8 mouse cellular contexts compared by ENCODE assay signal in the genomic region with DNA sequence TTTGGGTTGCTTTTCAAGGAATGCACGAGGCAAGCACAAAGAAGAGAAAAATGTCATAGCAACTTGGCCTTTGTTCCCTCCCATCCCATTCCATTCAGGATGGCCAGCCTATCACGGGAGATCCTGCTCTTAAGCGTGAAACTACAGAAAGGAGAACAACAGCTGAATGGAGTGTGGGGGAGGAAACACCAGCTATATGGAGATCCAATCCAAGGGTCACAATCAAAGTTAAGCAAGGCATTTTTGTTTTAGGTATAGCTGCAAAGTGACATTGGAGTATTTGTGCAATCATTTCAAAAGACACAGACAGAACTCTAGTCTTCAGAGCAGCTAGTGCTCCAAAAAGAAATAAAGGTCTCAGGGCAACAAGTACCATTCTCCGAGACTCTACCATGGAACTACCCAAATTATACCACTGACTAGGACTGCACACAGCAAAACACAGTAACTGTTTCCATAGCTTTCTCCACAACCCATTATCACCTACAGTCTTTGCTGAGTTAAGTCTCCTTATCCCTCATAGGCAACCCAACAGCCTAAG. TPM values are rescaled to one million over a fixed set of nuclear protein-coding genes. Genes with fewer than 3 reads are reported as not detected.
DNase-seq lines count a peak whose midpoint lies in the region; ATAC-seq and TF ChIP-seq lines count a peak whose summit lies in the region.

No protein-coding gene starts in this region.

- H3K4me1 ChIP-seq in spleen, adult 2 months (ENCODE audit: control insufficient read depth, insufficient read depth, insufficient read length) = peaks cover 34% of the 10 kb centered on the region
- H3K4me1 ChIP-seq in forebrain, embryonic 13.5 days = peaks cover 56% of the 10 kb centered on the region
- peaks cover 13% of the 10 kb centered on the region for H3K4me1 ChIP-seq in limb, embryonic 11.5 days (ENCODE audit: control insufficient read depth, insufficient read depth, low read length)
- H3K4me1 ChIP-seq in stomach, embryonic 14.5 days (ENCODE audit: control insufficient read depth, insufficient read depth, low read length) = peaks cover 31% of the 10 kb centered on the region

- H3K36me3 ChIP-seq in spleen, adult 2 months (ENCODE audit: control insufficient read depth, insufficient read depth, low read length) = no peaks in the 10 kb centered on the region
- H3K36me3 ChIP-seq in forebrain, embryonic 13.5 days (ENCODE audit: poor library complexity, severe bottlenecking) = 0 out of 2 replicates have a peak, but pooled peaks cover 3% of the 10 kb centered on the region
- no peaks in the 10 kb centered on the region for H3K36me3 ChIP-seq in limb, embryonic 11.5 days (ENCODE audit: control insufficient read depth, insufficient read depth, low read length)
- H3K36me3 ChIP-seq in stomach, embryonic 14.5 days (ENCODE audit: control insufficient read depth, insufficient read depth, low read length) = peaks cover 4% of the 10 kb centered on the region; the same call in 1 of the 2 replicates

- peak overlapping the region; percentile 23; the same call in 1 of the 2 replicates for H3K4me3 ChIP-seq in spleen, adult 2 months (ENCODE audit: extremely low read depth, insufficient read depth, insufficient read length)
- H3K4me3 ChIP-seq in forebrain, embryonic 13.5 days = peak overlapping the region; percentile 98
- peak overlapping the region; percentile 88 for H3K4me3 ChIP-seq in limb, embryonic 11.5 days (ENCODE audit: low read depth, low read length)
- H3K4me3 ChIP-seq in stomach, embryonic 14.5 days (ENCODE audit: low read depth, low read length) = peak overlapping the region; percentile 99

- WGBS in spleen, adult 2 months = 19% methylated on average over 4 of the region's 4 CpGs
- 5% methylated on average over 4 of the region's 4 CpGs for WGBS in forebrain, embryonic 13.5 days
- WGBS in limb, embryonic 11.5 days = 33% methylated on average over 4 of the region's 4 CpGs
- WGBS in stomach, embryonic 14.5 days = 16% methylated on average over 4 of the region's 4 CpGs

- H3K9me3 ChIP-seq in forebrain, embryonic 13.5 days (replicated peaks) = no peaks in the 10 kb centered on the region
- H3K9me3 ChIP-seq in limb, embryonic 11.5 days (ENCODE audit: control insufficient read depth, low read length) = no peaks in the 10 kb centered on the region
- no peaks in the 10 kb centered on the region for H3K9me3 ChIP-seq in stomach, embryonic 14.5 days (ENCODE audit: control insufficient read depth, low read depth, low read length)

- peak overlapping the region; percentile 99 for H3K9ac ChIP-seq in forebrain, embryonic 13.5 days
- no peak overlapping the region for H3K9ac ChIP-seq in limb, embryonic 11.5 days (ENCODE audit: low read length)
- H3K9ac ChIP-seq in stomach, embryonic 14.5 days (replicated peaks; ENCODE audit: low read depth, low read length) = peak overlapping the region; percentile 99

- DNase-seq in spleen, adult 2 months (ENCODE audit: low read depth in 1 of 2, low spot score in 2 of 2) = no peak
- DNase-seq in spleen, postnatal 4 days (ENCODE audit: low spot score in 2 of 2) = no peak
- DNase-seq in limb, embryonic 11.5 days (ENCODE audit: low spot score) = no peak
- DNase-seq in urinary bladder, postnatal 10 days (ENCODE audit: low spot score) = no peak
- DNase-seq in cerebellum, postnatal 14 days = no peak
- no peak for DNase-seq in cerebellum, postnatal 10 days

- no peak for ATAC-seq in forebrain, embryonic 13.5 days
- ATAC-seq in limb, embryonic 11.5 days (ENCODE audit: insufficient number of reproducible peaks, low FRiP score, low TSS enrichment, low read depth) = no peak
- ATAC-seq in stomach, embryonic 14.5 days (ENCODE audit: insufficient number of reproducible peaks, insufficient read depth, low FRiP score, low read depth) = no peak

- H3K27ac ChIP-seq in spleen, adult 2 months (ENCODE audit: insufficient read depth, low read length) = no peak overlapping the region
- peak overlapping the region; percentile 94 for H3K27ac ChIP-seq in forebrain, embryonic 13.5 days
- H3K27ac ChIP-seq in limb, embryonic 11.5 days (replicated peaks; ENCODE audit: low read depth, low read length) = no peak overlapping the region
- H3K27ac ChIP-seq in stomach, embryonic 14.5 days (ENCODE audit: low read length) = peak overlapping the region; percentile 96; the same call in 1 of the 2 replicates

- no peak for TF ChIP-seq POLR2A in spleen, adult 2 months (IDR thresholded peaks at IDR 0.05; ENCODE audit: low read depth, low read length)

- no peaks in the 10 kb centered on the region for H3K27me3 ChIP-seq in spleen, adult 2 months (ENCODE audit: control insufficient read depth, insufficient read depth, low read length)
- H3K27me3 ChIP-seq in forebrain, embryonic 13.5 days = no peaks in the 10 kb centered on the region
- no peaks in the 10 kb centered on the region for H3K27me3 ChIP-seq in limb, embryonic 11.5 days (ENCODE audit: control insufficient read depth, insufficient read depth, low read length)
- no peaks in the 10 kb centered on the region for H3K27me3 ChIP-seq in stomach, embryonic 14.5 days (ENCODE audit: control insufficient read depth, insufficient read depth, low read length)

- peak overlapping the region; percentile 84 for H3K4me2 ChIP-seq in forebrain, embryonic 13.5 days
- H3K4me2 ChIP-seq in limb, embryonic 11.5 days (ENCODE audit: low read depth, severe bottlenecking) = peak overlapping the region; percentile 79
- H3K4me2 ChIP-seq in stomach, embryonic 14.5 days (replicated peaks; ENCODE audit: low read depth, low read length) = peak overlapping the region; percentile 77

- no peak for TF ChIP-seq CTCF in spleen, adult 2 months (IDR thresholded peaks at IDR 0.05; ENCODE audit: extremely low read depth, insufficient read depth, insufficient read length, insufficient replicate concordance)

RNA-seq across cellular contexts. Expression of a gene that starts 1.9 kb away (rescaled TPM):
- 76.3 and 77.7 TPM in 2 replicates for polyA plus RNA-seq in spleen, adult 2 months (2012; rRNA removed)
- polyA plus RNA-seq in forebrain, embryonic 13.5 days (2015; fragmentation: Nextera tagmentation; extraction: Ambion mirVana) = 34.3 and 35.6 TPM in 2 replicates
- polyA plus RNA-seq in limb, embryonic 11.5 days (2014; fragmentation: Nextera tagmentation; extraction: Ambion mirVana) = 84.6 and 98.3 TPM in 2 replicates
- 52.5 and 55.5 TPM in 2 replicates for polyA plus RNA-seq in stomach, embryonic 14.5 days (2014; fragmentation: Nextera tagmentation; extraction: Ambion mirVana)

RNA-seq across cellular contexts. Expression of a gene that starts 22.6 kb away (rescaled TPM):
- 62.6 and 74.1 TPM in 2 replicates for polyA plus RNA-seq in spleen, adult 2 months (2012; rRNA removed)
- polyA plus RNA-seq in forebrain, embryonic 13.5 days (2015; fragmentation: Nextera tagmentation; extraction: Ambion mirVana) = 45.1 and 47.3 TPM in 2 replicates
- 45.0 and 45.4 TPM in 2 replicates for polyA plus RNA-seq in limb, embryonic 11.5 days (2014; fragmentation: Nextera tagmentation; extraction: Ambion mirVana)
- polyA plus RNA-seq in stomach, embryonic 14.5 days (2014; fragmentation: Nextera tagmentation; extraction: Ambion mirVana) = 47.6 and 54.3 TPM in 2 replicates

Comparison
In these comparisons a context has a peak if more than half of its experiments do, and no peak if none do; other contexts are left out.
1. H3K27ac ChIP-seq: peak in forebrain, embryonic 13.5 days (single experiment) and stomach, embryonic 14.5 days (single experiment); none in spleen, adult 2 months (single experiment) and limb, embryonic 11.5 days (single experiment).
2. H3K4me3 ChIP-seq: peak in every context shown above with its lines; median percentile 99 in stomach, embryonic 14.5 days; 98 in forebrain, embryonic 13.5 days; 88 in limb, embryonic 11.5 days; 23 in spleen, adult 2 months.
3. Peak in every context shown above with its lines, with median percentiles within 50 percentile points of each other: H3K4me2 ChIP-seq.